8 mouse cellular contexts compared by ENCODE assay signal in the genomic region with DNA sequence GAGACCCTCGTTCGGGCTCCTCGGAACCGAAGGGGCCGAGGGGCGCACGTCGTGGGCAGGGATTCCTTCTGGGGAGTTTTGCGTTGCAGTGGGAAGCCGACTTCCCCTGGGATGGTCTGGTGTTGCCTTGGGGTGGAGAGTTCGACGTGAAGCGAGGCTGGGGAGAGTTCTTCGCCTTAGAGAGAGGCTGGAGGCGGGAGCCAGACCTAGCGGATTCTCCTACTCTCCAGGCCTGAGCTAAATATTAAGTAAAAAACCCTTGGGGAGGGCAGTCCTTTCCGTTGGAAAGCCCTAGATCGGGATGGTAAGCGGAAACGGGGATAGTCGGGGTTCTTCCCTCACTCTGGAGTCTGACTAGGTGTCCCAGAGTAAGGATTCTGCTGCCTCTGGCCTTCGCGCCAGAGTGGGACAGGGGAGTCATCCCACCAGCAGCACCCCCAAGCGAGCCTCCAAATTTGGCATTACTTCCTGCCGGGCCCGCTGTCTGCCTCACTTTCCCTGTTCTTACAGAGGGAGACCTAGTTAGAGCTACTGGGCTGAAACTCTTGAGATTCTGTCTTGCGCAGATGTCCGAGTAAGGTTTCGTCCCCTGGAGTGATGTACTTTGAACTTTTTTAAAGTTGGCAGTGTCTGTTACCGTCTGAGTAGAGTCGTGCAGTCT. TPM values are rescaled to one million over a fixed set of nuclear protein-coding genes. Genes with fewer than 3 reads are reported as not detected.
DNase-seq lines count a peak whose midpoint lies in the region; ATAC-seq lines count a peak whose summit lies in the region.

No protein-coding gene starts in this region.

- peaks cover 8% of the 10 kb centered on the region for H3K36me3 ChIP-seq in forebrain, embryonic 10.5 days (replicated peaks)
- H3K36me3 ChIP-seq in hindbrain, embryonic 15.5 days: no peaks in the 10 kb centered on the region
- no peaks in the 10 kb centered on the region for H3K36me3 ChIP-seq in liver, embryonic 11.5 days (ENCODE audit: control insufficient read depth, insufficient read depth, low read length)

- no peaks in the 10 kb centered on the region for H3K9me3 ChIP-seq in forebrain, embryonic 10.5 days
- H3K9me3 ChIP-seq in hindbrain, embryonic 15.5 days: no peaks in the 10 kb centered on the region
- no peaks in the 10 kb centered on the region for H3K9me3 ChIP-seq in liver, embryonic 11.5 days (ENCODE audit: control insufficient read depth, low read length)

- peaks cover 31% of the 10 kb centered on the region for H3K4me1 ChIP-seq in forebrain, embryonic 10.5 days
- H3K4me1 ChIP-seq in hindbrain, embryonic 15.5 days (replicated peaks): peaks cover 35% of the 10 kb centered on the region
- H3K4me1 ChIP-seq in liver, embryonic 11.5 days (replicated peaks; ENCODE audit: control insufficient read depth, insufficient read depth, low read length): peaks cover 12% of the 10 kb centered on the region

- under 1% methylated on average over 31 of the region's 31 CpGs for WGBS in forebrain, embryonic 10.5 days
- WGBS in hindbrain, embryonic 15.5 days: under 1% methylated on average over 31 of the region's 31 CpGs
- WGBS in liver, embryonic 11.5 days: under 1% methylated on average over 31 of the region's 31 CpGs

- no peaks in the 10 kb centered on the region for H3K27me3 ChIP-seq in forebrain, embryonic 10.5 days (ENCODE audit: poor library complexity, severe bottlenecking)
- no peaks in the 10 kb centered on the region for H3K27me3 ChIP-seq in hindbrain, embryonic 15.5 days
- H3K27me3 ChIP-seq in liver, embryonic 11.5 days (replicated peaks; ENCODE audit: control insufficient read depth, insufficient read depth, low read length): no peaks in the 10 kb centered on the region

- H3K4me3 ChIP-seq in forebrain, embryonic 10.5 days: peak overlapping the region; percentile 69
- H3K4me3 ChIP-seq in hindbrain, embryonic 15.5 days: peak overlapping the region; percentile 75
- peak overlapping the region; percentile 99 for H3K4me3 ChIP-seq in liver, embryonic 11.5 days (ENCODE audit: low read depth, low read length)

- peak overlapping the region; percentile 93 for H3K27ac ChIP-seq in forebrain, embryonic 10.5 days
- peak overlapping the region; percentile 90 for H3K27ac ChIP-seq in hindbrain, embryonic 15.5 days (replicated peaks)
- H3K27ac ChIP-seq in liver, embryonic 11.5 days (ENCODE audit: low read depth, low read length): peak overlapping the region; percentile 88

- ATAC-seq in hindbrain, embryonic 15.5 days (ENCODE audit: low FRiP score, low read depth): no peak; the same call in 1 of the 2 replicates
- no peak for ATAC-seq in liver, embryonic 11.5 days (replicated peaks; ENCODE audit: low FRiP score)

- H3K9ac ChIP-seq in hindbrain, embryonic 15.5 days: peak overlapping the region; percentile 77
- H3K9ac ChIP-seq in liver, embryonic 11.5 days (ENCODE audit: low read depth, low read length): peak overlapping the region; percentile 98

- peak overlapping the region; percentile 99 for H3K4me2 ChIP-seq in hindbrain, embryonic 15.5 days
- peak overlapping the region; percentile 92 for H3K4me2 ChIP-seq in liver, embryonic 11.5 days

- peak; percentile 7 for DNase-seq in ovary, postnatal 36 days (ENCODE audit: low spot score)
- DNase-seq in ovary, postnatal 10 days (ENCODE audit: low spot score): no peak
- peak; percentile 47 for DNase-seq in adrenal gland, postnatal 10 days
- peak; percentile 39 for DNase-seq in forebrain, embryonic 10.5 days (ENCODE audit: extremely low spot score, low spot score)
- peak; percentile 59 for DNase-seq in liver, embryonic 11.5 days (ENCODE audit: low spot score)
- peak; percentile 53 for DNase-seq in naive thymus-derived CD4-positive, alpha-beta T cell, adult 2 months (ENCODE audit: low read depth)
- no peak for DNase-seq in layer of hippocampus, adult 8-10 months (ENCODE audit: low spot score in 2 of 2)

RNA-seq across cellular contexts. Expression of a gene that starts 0.8 kb away (rescaled TPM):
- 10 to 100 TPM; 32.2 to 40.6 TPM for total RNA-seq in adrenal gland, postnatal 10 days (2021)
- polyA plus RNA-seq in forebrain, embryonic 10.5 days (2016; fragmentation: Nextera tagmentation; extraction: Ambion mirVana): 90.1 and 90.5 TPM in 2 replicates
- 63.8 and 69.1 TPM in 2 replicates for polyA plus RNA-seq in hindbrain, embryonic 15.5 days (2015; fragmentation: Nextera tagmentation; extraction: Ambion mirVana)
- 60.0 and 70.0 TPM in 2 replicates for polyA plus RNA-seq in liver, embryonic 11.5 days (2014; fragmentation: Nextera tagmentation; extraction: Ambion mirVana)
- 10 to 100 TPM; 36.1 to 44.1 (median 40.0) TPM for total RNA-seq in layer of hippocampus, adult 8-10 months (2022)

RNA-seq across cellular contexts. Expression of a gene that starts 0.9 kb away (rescaled TPM):
- total RNA-seq in adrenal gland, postnatal 10 days (2021): 10 to 100 TPM; 20.2 to 23.8 TPM
- polyA plus RNA-seq in forebrain, embryonic 10.5 days (2016; fragmentation: Nextera tagmentation; extraction: Ambion mirVana): 48.3 and 48.9 TPM in 2 replicates
- 45.5 and 48.7 TPM in 2 replicates for polyA plus RNA-seq in hindbrain, embryonic 15.5 days (2015; fragmentation: Nextera tagmentation; extraction: Ambion mirVana)
- polyA plus RNA-seq in liver, embryonic 11.5 days (2014; fragmentation: Nextera tagmentation; extraction: Ambion mirVana): 38.0 and 39.7 TPM in 2 replicates
- total RNA-seq in layer of hippocampus, adult 8-10 months (2022): 10 to 100 TPM; 25.5 to 30.5 (median 27.0) TPM

Comparison
In these comparisons a context has a peak if more than half of its experiments do, and no peak if none do; other contexts are left out.
1. DNase-seq: peak in ovary, postnatal 36 days (single experiment), adrenal gland, postnatal 10 days (single experiment), forebrain, embryonic 10.5 days (single experiment), liver, embryonic 11.5 days (single experiment) and naive thymus-derived CD4-positive, alpha-beta T cell, adult 2 months (single experiment); none in ovary, postnatal 10 days (single experiment) and layer of hippocampus, adult 8-10 months (0 of 2).
2. Peak in every context shown above with its lines, with median percentiles within 50 percentile points of each other: H3K27ac ChIP-seq and H3K4me3 ChIP-seq.